Mouse (Mus musculus) intestine, embryonic 15.5 days (tissue): ENCODE results near the gene 1700029I15Rik. TPM values are rescaled to one million over a fixed set of nuclear protein-coding genes. Genes with fewer than 3 reads are reported as not detected.

Experiments used
- ATAC-seq: fragments of 200-750 bp; cut with Nextera tagmentation; 2 replicates; pipeline ENCODE4 v1.8.0; 2017; ENCODE audit warnings: moderate TSS enrichment, moderate library complexity
- H3K27ac ChIP-seq: fragments of 300-500 bp; sonication (generic); 2 replicates; pipeline ENCODE4 v1.5.1; 2015; ENCODE audit warnings: mild to moderate bottlenecking, inconsistent platforms
- H3K27me3 ChIP-seq: fragments of 300-500 bp; sonication (generic); replicated peaks from 2 replicates; pipeline ENCODE4 v1.6.1; 2015; ENCODE audit warnings: inconsistent platforms
- H3K36me3 ChIP-seq: fragments of 300-500 bp; sonication (generic); 2 replicates; pipeline ENCODE4 v1.6.1; 2015; ENCODE audit warnings: inconsistent platforms
- H3K4me1 ChIP-seq: fragments of 300-500 bp; sonication (generic); replicated peaks from 2 replicates; pipeline ENCODE4 v1.6.1; 2015; ENCODE audit warnings: inconsistent platforms
- H3K4me2 ChIP-seq: fragments of 300-500 bp; sonication (generic); replicated peaks from 2 replicates; pipeline ENCODE4 v1.6.1; 2015; ENCODE audit warnings: mild to moderate bottlenecking, inconsistent platforms
- H3K4me3 ChIP-seq: fragments of 300-500 bp; sonication (generic); replicated peaks from 2 replicates; pipeline ENCODE4 v1.5.1; 2015; ENCODE audit warnings: inconsistent platforms
- H3K9ac ChIP-seq: fragments of 300-500 bp; sonication (generic); 2 replicates; pipeline ENCODE4 v1.6.1; 2015; ENCODE audit warnings: inconsistent platforms
- H3K9me3 ChIP-seq: fragments of 300-500 bp; sonication (generic); 2 replicates; pipeline ENCODE4 v1.6.1; 2016; ENCODE audit warnings: inconsistent platforms
- WGBS: fragments of 180-500 bp; shearing (Covaris S2); methylation state at CpG from one replicate; pipeline ENCODE4 v1.1.7; 2015; 5-methylcytosine and 5-hydroxymethylcytosine counted together
- polyA plus RNA-seq: library from polyadenylated mRNA; unstranded; fragments of >200 nt; fragmentation: Nextera tagmentation; extraction: Ambion mirVana; gene quantifications from 2 replicates; pipeline ENCODE4 v1.2.1, GENCODE M21; 2015

The 1700029I15Rik gene
- 2.9 and 3.0 TPM in 2 replicates for polyA plus RNA-seq

DNA sequence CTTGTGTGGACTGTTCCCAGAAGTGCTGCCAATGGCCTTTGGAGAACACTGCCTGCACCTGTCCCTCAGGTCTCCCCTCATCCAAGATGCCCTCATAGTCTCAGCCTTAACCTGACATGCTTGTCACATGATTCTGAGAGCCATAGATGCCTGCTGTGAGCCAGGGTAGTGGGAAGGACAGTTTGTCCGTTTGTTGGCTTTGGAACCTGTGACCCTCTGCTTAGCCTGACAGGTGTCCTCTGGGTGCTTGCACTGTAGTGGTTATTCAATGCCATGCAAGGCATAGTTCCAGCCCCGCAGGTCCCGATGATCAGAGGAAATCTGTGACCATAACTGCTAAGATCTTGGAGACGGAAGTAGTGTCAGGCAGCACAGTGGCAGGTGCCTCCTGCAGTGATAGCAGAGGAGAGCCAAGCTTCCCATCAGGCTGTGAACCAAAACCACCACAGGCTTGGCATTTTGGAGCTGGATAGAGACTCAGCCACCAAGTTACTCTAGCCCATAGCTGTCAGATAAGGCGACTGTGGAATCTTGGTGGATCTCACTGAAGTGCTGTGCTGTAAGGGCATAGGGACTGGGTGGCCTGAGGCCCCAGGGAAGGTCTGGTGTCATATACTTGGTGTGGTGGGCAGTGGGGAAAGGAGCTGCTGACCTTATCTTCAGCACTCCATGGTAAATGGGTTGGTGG, at the start of gene 1700029I15Rik:
Gene 1700029I15Rik (plus strand): TSS at position 638 of the 688 bp plus-strand sequence.
- Histone ChIP-seq H3K27me3 (no peaks in the 10 kb centered on the region), H3K4me2 (no peak within 1 kb of the TSS), H3K36me3 (peaks cover 24% of the 10 kb centered on the region), H3K9ac (no peak within 1 kb of the TSS), H3K27ac (no peak within 1 kb of the TSS), H3K4me3 (no peak within 1 kb of the TSS), H3K9me3 (no peaks in the 10 kb centered on the region), H3K4me1 (no peaks in the 10 kb centered on the region)
- 89% methylated on average over 5 of the region's 5 CpGs for WGBS
- ATAC-seq, result no peak

DNA sequence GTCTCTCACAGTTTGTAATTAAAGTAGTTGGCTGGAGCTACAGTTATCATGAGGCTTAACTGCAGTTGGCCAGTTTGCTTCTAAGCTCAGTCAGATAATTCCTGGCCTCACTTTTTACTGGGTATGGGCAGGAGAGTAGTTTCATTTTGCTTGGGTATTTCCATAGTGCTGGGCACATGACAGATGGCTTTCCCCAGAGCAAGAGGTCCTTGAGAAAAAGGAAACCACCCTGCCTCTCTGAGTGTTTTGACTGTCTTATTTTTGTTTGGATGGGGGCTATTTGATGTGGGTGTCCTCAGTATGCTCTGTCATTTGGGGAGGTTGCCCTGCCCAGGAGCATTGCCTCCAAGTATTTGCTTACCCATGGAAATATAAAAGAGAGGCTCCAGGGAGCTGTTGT, 39.9 kb upstream of the 1700029I15Rik start:
- no peak overlapping the region for H3K27ac ChIP-seq
- no peak overlapping the region for H3K4me3 ChIP-seq
- no peak overlapping the region for H3K4me2 ChIP-seq
- no peak for ATAC-seq
- no peak overlapping the region for H3K9ac ChIP-seq
- H3K36me3 ChIP-seq, result 0 out of 2 replicates have a peak, but pooled peaks cover under 1% of the 10 kb centered on the region
- no peaks in the 10 kb centered on the region for H3K4me1 ChIP-seq
- no peaks in the 10 kb centered on the region for H3K9me3 ChIP-seq
- H3K27me3 ChIP-seq, result no peaks in the 10 kb centered on the region

DNA sequence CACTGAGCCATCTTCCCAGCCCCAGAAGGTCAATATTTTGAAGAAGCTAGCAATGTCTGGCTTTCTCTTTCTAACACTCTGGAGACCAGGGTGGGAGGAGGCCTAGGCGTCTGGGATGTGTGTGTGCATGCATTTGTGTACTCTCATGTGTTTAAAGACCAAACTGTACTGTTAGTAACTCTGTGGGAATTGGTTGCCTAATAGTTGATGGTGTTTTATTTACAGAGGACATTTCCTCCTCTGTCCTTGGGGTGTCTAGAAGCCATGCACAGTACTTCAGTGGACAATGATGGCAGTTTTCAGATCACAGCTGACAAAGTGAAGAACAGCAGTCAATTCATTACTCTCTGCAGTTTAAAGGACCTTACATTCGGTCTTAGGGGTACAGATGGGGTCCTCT, 35.1 kb upstream of the 1700029I15Rik start:
- 83% methylated on average over 2 of the region's 2 CpGs for WGBS
- no peak overlapping the region for H3K4me3 ChIP-seq
- peaks cover 12% of the 10 kb centered on the region for H3K36me3 ChIP-seq
- no peak overlapping the region for H3K9ac ChIP-seq
- no peaks in the 10 kb centered on the region for H3K9me3 ChIP-seq
- no peak for ATAC-seq
- no peaks in the 10 kb centered on the region for H3K27me3 ChIP-seq
- H3K4me1 ChIP-seq, result no peaks in the 10 kb centered on the region
- H3K27ac ChIP-seq, result no peak overlapping the region
- no peak overlapping the region for H3K4me2 ChIP-seq

DNA sequence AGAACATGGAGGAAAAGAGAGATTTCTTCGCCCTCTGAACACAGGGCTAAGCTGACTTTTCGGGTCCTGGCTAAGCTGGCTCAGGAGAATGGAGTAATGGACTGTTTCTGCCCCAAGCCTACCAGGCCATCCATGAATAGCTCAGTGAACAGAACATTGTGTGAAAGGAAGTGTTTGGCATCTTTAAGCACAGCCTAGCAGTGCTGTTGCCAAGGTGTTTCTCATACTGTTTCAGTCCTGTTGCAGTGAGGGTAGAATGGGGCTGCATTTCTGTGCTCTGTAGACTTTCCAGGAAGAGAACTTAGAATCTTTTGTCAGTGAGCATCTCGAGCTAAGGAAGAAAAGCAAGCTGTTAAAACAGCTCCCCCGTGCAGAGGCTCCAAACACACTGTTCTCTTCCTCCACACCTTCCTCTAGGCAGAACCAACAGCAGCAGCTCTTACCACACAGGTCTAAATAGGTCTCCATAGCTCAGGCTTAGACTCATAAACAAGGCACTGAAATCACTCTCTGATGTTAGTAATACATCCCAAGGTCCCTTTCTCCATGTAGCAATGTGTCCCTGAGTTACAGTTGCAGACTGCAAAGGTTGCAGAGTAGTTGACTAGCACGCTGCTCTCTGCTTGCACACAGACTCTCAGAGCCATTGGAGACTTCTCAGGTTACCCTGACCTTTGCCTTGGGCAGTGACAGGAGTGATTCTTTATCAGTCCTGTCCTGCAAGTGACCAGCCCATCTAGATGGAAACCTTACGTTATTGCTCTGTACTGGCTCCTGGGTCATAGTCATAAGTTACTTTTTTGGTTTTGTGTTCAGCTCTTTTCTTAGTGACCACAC, 32.5 kb upstream of the 1700029I15Rik start:
- Histone ChIP-seq H3K4me1 (no peaks in the 10 kb centered on the region), H3K4me3 (no peak overlapping the region), H3K36me3 (peaks cover 14% of the 10 kb centered on the region), H3K9ac (no peak overlapping the region), H3K27ac (no peak overlapping the region), H3K4me2 (no peak overlapping the region), H3K9me3 (no peaks in the 10 kb centered on the region), H3K27me3 (no peaks in the 10 kb centered on the region)
- ATAC-seq, result no peak
- WGBS, result 56% methylated on average over 6 of the region's 6 CpGs

DNA sequence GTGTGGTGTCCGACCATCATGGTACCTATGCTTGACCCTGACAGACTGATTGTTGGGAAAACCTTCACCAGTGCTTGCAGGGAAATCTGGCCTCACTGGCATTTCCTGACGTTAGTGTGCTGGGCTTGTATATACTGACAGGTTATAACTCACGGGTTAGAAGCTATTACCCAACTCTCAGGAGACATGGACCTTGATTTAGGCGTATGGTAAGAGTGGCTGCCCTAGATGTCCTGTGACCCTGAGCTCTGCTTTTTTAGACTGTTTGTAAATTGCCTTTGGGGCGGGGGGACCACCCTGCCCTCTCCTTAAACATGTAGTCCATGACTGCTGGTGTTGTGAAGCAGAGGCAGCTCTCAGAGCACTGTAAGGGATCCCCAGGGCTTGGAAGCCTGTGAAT, 31.7 kb upstream of the 1700029I15Rik start:
- Histone ChIP-seq H3K9me3 (no peaks in the 10 kb centered on the region), H3K36me3 (peaks cover 14% of the 10 kb centered on the region), H3K4me1 (no peaks in the 10 kb centered on the region)

DNA sequence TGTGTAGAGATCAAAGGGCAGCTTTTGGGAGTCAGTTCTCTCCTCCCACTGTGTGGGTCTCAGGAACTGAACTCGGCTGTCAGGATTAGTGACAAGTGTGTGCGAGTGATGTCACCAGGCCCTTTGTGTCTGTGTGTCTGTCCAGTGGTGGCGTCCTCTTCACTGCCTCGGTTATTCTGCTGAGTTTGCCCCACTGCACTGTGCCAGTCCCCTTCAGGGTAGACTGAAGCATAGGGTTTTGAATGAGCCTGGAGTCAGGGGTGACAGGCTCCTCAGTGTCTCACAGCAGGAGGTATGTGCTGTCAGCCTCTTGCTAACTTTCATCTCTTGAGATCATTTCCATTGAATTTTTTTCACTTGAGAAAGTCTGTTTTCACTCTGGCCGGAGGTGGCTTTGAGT, 28.9 kb upstream of the 1700029I15Rik start:
- ATAC-seq, result no peak
- WGBS, result 82% methylated on average over 5 of the region's 5 CpGs

More for the DNA sequence above, 31.7 kb upstream of the 1700029I15Rik start:
- WGBS, result 43% methylated on average over 5 of the region's 5 CpGs
- no peak overlapping the region for H3K4me2 ChIP-seq
- no peak overlapping the region for H3K27ac ChIP-seq
- ATAC-seq, result no peak
- H3K9ac ChIP-seq, result no peak overlapping the region
- no peaks in the 10 kb centered on the region for H3K27me3 ChIP-seq
- no peak overlapping the region for H3K4me3 ChIP-seq

DNA sequence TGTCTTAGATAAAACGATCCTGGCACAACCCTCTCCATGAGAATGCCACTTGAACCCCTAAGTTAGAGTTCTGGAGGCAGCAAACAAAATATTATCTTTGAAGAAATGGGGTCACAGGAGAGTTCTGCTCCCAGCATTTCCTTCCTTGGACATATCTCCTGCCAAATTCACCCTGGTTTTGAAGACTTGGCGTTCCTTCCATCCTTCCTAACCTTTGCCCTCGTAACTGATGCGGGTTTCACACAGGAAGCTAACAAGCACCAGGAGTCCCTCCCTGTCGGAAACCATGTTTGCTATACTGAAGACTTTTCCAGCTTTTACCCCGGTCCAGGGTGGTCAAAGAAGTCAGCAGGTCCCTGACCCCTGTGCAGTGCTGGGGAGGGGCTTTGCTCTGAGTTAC, 28.1 kb upstream of the 1700029I15Rik start:
- Histone ChIP-seq H3K27ac (no peak overlapping the region), H3K4me2 (no peak overlapping the region), H3K4me1 (no peaks in the 10 kb centered on the region), H3K4me3 (no peak overlapping the region), H3K36me3 (peaks cover 17% of the 10 kb centered on the region), H3K9me3 (no peaks in the 10 kb centered on the region), H3K9ac (no peak overlapping the region), H3K27me3 (no peaks in the 10 kb centered on the region)
- ATAC-seq, result no peak
- 57% methylated on average over 6 of the region's 6 CpGs for WGBS

More for the DNA sequence above, 28.9 kb upstream of the 1700029I15Rik start:
- Histone ChIP-seq H3K4me3 (no peak overlapping the region), H3K36me3 (peaks cover 18% of the 10 kb centered on the region), H3K4me1 (no peaks in the 10 kb centered on the region), H3K27me3 (no peaks in the 10 kb centered on the region), H3K4me2 (no peak overlapping the region), H3K9me3 (no peaks in the 10 kb centered on the region), H3K27ac (no peak overlapping the region), H3K9ac (no peak overlapping the region)

DNA sequence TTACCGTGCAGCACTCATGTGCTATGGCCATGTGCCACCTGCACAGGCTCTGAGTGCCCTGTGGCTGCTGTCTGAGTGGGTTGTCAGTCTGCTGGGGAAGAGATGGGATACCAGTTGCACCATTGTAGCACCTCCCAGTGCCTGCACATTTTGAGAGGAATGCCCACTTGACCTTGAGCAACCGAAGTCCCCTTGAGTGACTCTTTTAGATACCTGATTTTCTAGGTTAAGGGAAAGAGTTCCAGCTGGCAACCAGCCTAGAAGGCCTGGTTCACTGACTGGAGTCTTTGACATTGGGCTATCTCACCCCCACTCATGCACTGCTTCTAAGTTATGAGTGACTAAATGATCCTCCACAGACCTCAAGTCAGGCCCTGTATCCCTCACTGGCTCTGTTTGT, 23.0 kb upstream of the 1700029I15Rik start:
- no peak overlapping the region for H3K4me3 ChIP-seq
- 77% methylated on average over 2 of the region's 2 CpGs for WGBS

DNA sequence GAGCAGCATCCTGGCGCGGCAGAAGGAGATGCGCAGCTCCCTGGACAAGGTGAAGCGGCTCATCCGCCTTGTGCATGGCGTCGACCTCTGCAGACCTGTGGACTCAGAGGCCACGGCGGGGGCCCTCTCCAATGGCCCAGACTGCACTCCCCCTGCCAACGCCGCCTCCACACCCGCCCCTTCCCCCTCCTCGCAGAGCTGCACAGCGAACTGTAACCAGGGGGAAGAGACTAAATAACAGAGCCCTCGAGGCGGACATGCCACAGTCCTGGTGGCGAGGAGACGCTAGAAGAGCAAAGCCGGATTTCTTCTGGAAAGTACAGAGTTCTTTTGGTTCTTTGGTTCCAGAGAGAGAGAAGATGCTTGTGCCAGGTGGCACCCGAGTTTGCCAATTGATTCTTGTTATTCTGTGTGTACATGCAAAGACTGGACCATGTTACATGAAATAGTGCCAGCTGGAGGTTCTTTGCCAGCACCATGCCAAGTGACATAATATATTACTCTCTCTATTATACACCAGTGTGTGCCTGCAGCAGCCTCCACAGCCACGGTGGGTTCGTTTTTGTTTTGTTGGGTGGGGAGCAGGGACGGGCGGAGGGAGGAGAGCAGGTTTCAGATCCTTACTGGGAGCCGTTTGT, 22.0 kb upstream of the 1700029I15Rik start:
- Histone ChIP-seq H3K4me3 (no peak overlapping the region), H3K27me3 (no peaks in the 10 kb centered on the region), H3K27ac (no peak overlapping the region), H3K36me3 (peaks cover 20% of the 10 kb centered on the region), H3K9me3 (no peaks in the 10 kb centered on the region), H3K4me1 (peaks cover 5% of the 10 kb centered on the region; the same call in 1 of the 2 replicates), H3K4me2 (no peak overlapping the region), H3K9ac (no peak overlapping the region)
- 75% methylated on average over 25 of the region's 25 CpGs for WGBS
- ATAC-seq, result peak; percentile 19; the same call in 1 of the 2 replicates

More for the DNA sequence above, 23.0 kb upstream of the 1700029I15Rik start:
- Histone ChIP-seq H3K27ac (no peak overlapping the region), H3K4me2 (no peak overlapping the region), H3K4me1 (peaks cover 5% of the 10 kb centered on the region; the same call in 1 of the 2 replicates), H3K9me3 (no peaks in the 10 kb centered on the region), H3K36me3 (peaks cover 20% of the 10 kb centered on the region), H3K9ac (no peak overlapping the region), H3K27me3 (no peaks in the 10 kb centered on the region)
- no peak for ATAC-seq

DNA sequence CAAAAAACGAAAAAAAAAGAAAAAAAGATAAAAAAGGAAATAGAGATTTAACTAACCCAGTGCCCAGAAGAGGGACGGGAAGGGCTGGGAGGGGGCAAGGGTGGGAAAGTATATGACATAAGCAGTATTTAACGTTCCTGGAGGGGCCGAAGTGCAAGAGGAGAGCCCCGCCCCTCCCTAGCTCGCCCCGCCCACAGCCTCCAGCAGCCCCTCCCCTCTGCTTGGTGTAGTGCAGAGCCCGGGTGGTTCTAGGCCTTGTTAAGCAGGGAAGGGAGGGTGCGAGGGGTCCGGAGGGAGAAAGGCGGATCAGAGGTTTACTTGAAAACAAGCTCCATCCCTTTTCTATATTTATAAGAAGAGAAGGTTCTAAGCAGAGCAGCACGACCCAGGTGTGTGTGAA, 21.4 kb upstream of the 1700029I15Rik start:
- no peaks in the 10 kb centered on the region for H3K27me3 ChIP-seq
- H3K9ac ChIP-seq, result no peak overlapping the region
- peaks cover 20% of the 10 kb centered on the region for H3K36me3 ChIP-seq
- no peak overlapping the region for H3K4me2 ChIP-seq
- no peak overlapping the region for H3K4me3 ChIP-seq
- 25% methylated on average over 12 of the region's 12 CpGs for whole genome bisulfite sequencing
- peaks cover 5% of the 10 kb centered on the region; the same call in 1 of the 2 replicates for H3K4me1 ChIP-seq
- H3K9me3 ChIP-seq, result no peaks in the 10 kb centered on the region
- peak; percentile 90 for ATAC-seq
- no peak overlapping the region for H3K27ac ChIP-seq

DNA sequence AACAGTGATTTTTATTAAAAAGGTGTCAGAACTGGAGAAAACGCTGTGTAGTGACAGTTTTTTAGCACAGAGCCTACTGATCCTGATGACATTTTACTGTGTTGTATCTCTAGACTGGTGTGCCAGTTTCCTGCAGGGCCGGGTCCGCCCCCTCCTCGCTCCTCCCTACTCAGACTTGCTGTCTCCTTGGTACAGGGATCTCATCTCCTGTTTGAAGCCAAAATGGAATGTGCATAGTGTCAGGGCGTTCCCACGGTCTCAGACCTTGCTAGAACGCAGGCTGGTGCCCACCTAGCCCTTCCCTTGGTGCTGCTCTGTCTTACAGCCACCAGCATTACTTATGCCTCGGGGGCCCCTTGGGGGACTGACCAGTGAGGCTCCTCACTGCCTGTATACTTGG, 20.5 kb upstream of the 1700029I15Rik start:
- H3K4me1 ChIP-seq, result peaks cover 5% of the 10 kb centered on the region; the same call in 1 of the 2 replicates
- H3K9me3 ChIP-seq, result no peaks in the 10 kb centered on the region
- H3K4me2 ChIP-seq, result no peak overlapping the region
- WGBS, result 87% methylated on average over 8 of the region's 8 CpGs
- H3K36me3 ChIP-seq, result peaks cover 18% of the 10 kb centered on the region
- H3K27me3 ChIP-seq, result no peaks in the 10 kb centered on the region
- H3K9ac ChIP-seq, result no peak overlapping the region
- no peak for ATAC-seq
- H3K4me3 ChIP-seq, result no peak overlapping the region
- no peak overlapping the region for H3K27ac ChIP-seq

DNA sequence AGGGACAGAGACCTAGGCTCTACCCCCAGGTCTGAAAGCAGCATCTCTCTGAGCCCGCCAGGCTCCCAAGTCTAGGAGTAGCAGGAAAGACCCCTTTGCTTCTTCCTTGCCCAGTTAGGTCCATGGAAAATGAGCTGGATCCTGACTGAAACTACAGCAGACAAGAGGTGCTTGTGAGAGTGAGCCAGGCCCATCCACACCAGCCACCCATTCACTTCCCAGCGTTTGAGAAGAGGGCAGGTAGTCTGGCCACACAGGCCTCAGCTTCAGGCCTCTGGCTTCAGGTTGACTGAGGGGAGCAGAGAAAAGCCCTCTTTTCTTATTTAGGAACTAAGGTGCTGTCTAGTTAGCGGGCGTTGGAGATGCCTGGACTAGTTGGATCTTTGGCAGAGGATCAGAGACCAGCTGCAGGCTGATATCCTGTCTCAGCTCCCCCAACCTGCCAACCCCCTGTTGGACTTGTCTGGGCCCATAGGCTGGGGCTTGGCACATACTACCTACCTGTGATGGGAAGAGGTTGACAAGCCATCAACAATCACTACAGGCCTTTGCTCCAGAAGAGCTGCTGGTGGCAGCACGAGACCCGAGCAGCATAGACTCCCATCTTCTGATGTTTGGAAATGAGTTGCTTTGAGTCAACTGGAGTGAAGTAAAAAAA, 19.6 kb upstream of the 1700029I15Rik start:
- WGBS, result 94% methylated on average over 6 of the region's 6 CpGs
- H3K9ac ChIP-seq, result no peak overlapping the region
- peaks cover 9% of the 10 kb centered on the region; the same call in 1 of the 2 replicates for H3K4me1 ChIP-seq
- no peak overlapping the region for H3K4me2 ChIP-seq
- no peaks in the 10 kb centered on the region for H3K27me3 ChIP-seq
- no peak overlapping the region for H3K27ac ChIP-seq
- peaks cover 15% of the 10 kb centered on the region for H3K36me3 ChIP-seq
- no peaks in the 10 kb centered on the region for H3K9me3 ChIP-seq
- no peak for ATAC-seq
- H3K4me3 ChIP-seq, result no peak overlapping the region
